Mouse (Mus musculus): ENCODE data around the gene Tagln2.

GRCm38 (mm10) chr1:172555638-172556037 lies 55.8 kb downstream of the Tagln2 start, which contains the start of gene Vsig8:
- TF ChIP-seq EP300 (IDR thresholded peaks at IDR 0.05; ENCODE audit: low read depth): no peak
- no peak for TF ChIP-seq CTCF (IDR thresholded peaks at IDR 0.05; ENCODE audit: low read depth)

All from heart, postnatal 0 days (tissue).